Mouse (Mus musculus) gastrocnemius, adult 18-20 months (tissue): ENCODE results near the gene Khk. TPM values are rescaled to one million over a fixed set of nuclear protein-coding genes. Genes with fewer than 3 reads are reported as not detected.

ENCODE experiments used
- DNase-seq: peaks from one replicate; pipeline ENCODE4 v3.0.0; 2021; ENCODE audit warnings: low spot score
- total RNA-seq, 2 experiments: library from RNA; stranded (reverse); gene quantifications; 2 replicates each; pipeline ENCODE4 v1.2.3; 2021

Khk gene
- total RNA-seq, 2 experiments from 2014 or later, result 36.5 to 36.6 TPM

- DNase-seq, result no peak
Measured at GRCm38 (mm10) chr5:30968416-30968815, 47.2 kb downstream of the Khk start, which contains the start of gene Tcf23. Gene Tcf23, plus strand, starts transcription at chr5:30968662.

- no peak for DNase-seq
Measured at GRCm38 (mm10) chr5:30969440-30969839, 48.2 kb downstream of the Khk start.

DNA sequence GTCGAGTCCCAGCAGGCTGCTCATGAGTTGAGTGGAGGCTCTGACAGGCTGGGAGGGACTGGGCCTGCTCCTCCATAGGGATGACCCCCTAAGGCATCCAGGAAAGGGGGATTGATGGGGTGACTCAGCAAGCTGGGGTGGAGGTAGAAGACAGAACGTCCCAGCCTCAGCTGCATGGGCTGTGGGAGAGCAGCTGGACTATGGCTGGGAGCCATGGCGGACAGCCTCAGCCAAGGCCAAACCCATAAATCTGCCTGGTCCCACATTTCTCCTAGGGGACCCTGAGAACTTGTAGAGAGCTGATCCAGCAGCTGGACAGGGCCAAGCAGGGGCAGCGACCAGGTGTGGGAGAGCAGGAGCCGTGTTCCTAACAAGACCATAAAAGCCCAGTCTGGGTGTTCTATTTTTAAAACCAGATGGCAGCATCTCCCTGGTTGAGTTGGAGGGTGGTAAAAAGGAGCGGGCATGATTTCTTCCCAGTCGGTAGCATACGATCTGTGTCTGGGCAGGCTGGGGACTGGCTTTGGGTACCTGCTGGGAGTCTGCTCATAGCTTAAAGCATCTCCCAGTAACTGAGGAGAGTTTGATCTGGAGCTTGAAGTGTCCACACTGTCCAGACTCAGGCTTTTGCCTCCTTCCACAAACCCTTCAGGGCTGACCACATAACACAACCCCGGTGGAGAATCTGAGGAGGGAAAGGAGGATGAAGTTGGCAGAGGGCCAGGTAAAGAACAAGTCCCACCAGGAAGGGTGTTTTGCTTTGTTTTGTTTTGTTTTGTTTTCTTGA is 53.8 kb downstream of the Khk start:
- peak; percentile 75 for DNase-seq

Other genes starting within 250 kb of the Khk start
- gene Dpysl5, start 209.9 kb upstream of the Khk start, total RNA-seq, result 1 to 10 TPM in 1 of 2 experiments, under 1 TPM in 1; 0.62 to 1.3 TPM
- gene Mapre3, start 106.8 kb upstream of the Khk start, total RNA-seq, result 10 to 100 TPM; 90.8 to 91.0 TPM
- gene Tmem214, start 53.4 kb upstream of the Khk start, total RNA-seq, result 10 to 100 TPM; 28.8 to 29.7 TPM
- 1 to 10 TPM; 2.1 to 3.4 TPM for gene Agbl5, start 32.7 kb upstream of the Khk start, total RNA-seq
- 100 to 1,000 TPM; 110 to 114 TPM for gene Ost4, start 13.6 kb upstream of the Khk start, total RNA-seq
- gene Emilin1, start 8.0 kb upstream of the Khk start, total RNA-seq, result 1 to 10 TPM; 2.5 to 4.4 TPM
- gene Cgref1, start 24.2 kb downstream of the Khk start, total RNA-seq, result 1 to 10 TPM; 3.0 to 3.9 TPM
- gene Preb, start 38.9 kb downstream of the Khk start, total RNA-seq, result 10 to 100 TPM; 70.5 to 78.2 TPM
- under 1 TPM; 0.07 to 0.21 TPM for gene Tcf23, start 47.2 kb downstream of the Khk start, total RNA-seq
- 10 to 100 TPM; 45.3 to 45.4 TPM for gene Atraid, start 126.9 kb downstream of the Khk start, total RNA-seq
- 1 to 10 TPM; 4.3 to 5.7 TPM for gene Slc5a6, start 127.5 kb downstream of the Khk start, total RNA-seq
- gene Cad, start 133.3 kb downstream of the Khk start, total RNA-seq, result 10 to 100 TPM; 21.0 to 24.9 TPM
- gene Dnajc5g, start 184.9 kb downstream of the Khk start, total RNA-seq, result not detected
- gene Slc30a3, start 186.8 kb downstream of the Khk start, total RNA-seq, result under 1 TPM in 1 of 2 experiments, not detected in 1; 0.09 TPM
- gene Trim54, start 195.3 kb downstream of the Khk start, total RNA-seq, result 100 to 1,000 TPM; 438 to 512 TPM
- gene Ucn, start 217.4 kb downstream of the Khk start, total RNA-seq, result not detected
- gene Mpv17, start 232.8 kb downstream of the Khk start, total RNA-seq, result 10 to 100 TPM; 18.8 to 22.0 TPM